In the genomic region with DNA sequence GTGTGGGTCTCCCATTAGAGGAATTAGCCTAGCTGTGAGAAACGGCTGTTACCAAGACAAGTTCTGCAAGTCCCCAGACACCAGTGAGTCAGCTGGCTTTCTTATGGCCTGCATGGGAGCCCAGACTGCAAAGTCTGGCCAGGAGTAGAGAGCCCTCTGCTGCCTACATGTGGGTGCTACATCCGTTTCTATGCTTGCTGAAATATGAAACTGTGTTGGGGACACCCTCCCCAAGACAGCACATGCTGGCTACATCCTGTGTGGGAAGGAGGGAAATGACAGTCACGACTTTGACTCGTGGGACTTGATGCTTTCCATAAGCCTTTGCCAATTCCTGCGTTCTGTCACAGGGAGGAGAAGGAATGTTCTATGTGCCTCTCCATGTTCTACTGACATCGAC, we compare ENCODE assay signal across 9 mouse cellular contexts. TPM values are rescaled to one million over a fixed set of nuclear protein-coding genes. Genes with fewer than 3 reads are reported as not detected.
DNase-seq lines count a peak whose midpoint lies in the region; ATAC-seq and TF ChIP-seq lines count a peak whose summit lies in the region.
"Had no signal": no experiment of that assay in that cellular context is flagged by ENCODE, and none has a peak within 500 bp of the region (broad histone marks: within the 10 kb centered on the region; RNA-seq: fewer than 3 reads in every experiment).

No protein-coding gene starts in this region.

- H3K4me1 ChIP-seq in stomach, postnatal 0 days (replicated peaks; ENCODE audit: control insufficient read depth, insufficient read depth), result no peaks in the 10 kb centered on the region

- ATAC-seq in CD4-positive, CD25-positive, alpha-beta regulatory T cell, adult 4 months, result no peak
- peak; percentile 73; the same call in 1 of the 2 replicates for ATAC-seq in megakaryocyte-erythroid progenitor cell, adult 5-6 weeks (replicated peaks; ENCODE audit: low FRiP score, low TSS enrichment, poor library complexity, severe bottlenecking)
- peak; percentile 42; the same call in 1 of the 2 replicates for ATAC-seq in stomach, postnatal 0 days (ENCODE audit: low FRiP score, low TSS enrichment)

- H3K27ac ChIP-seq in stomach, postnatal 0 days (replicated peaks), result no peak overlapping the region

- 33% methylated on average over 6 of the region's 6 CpGs for WGBS in stomach, postnatal 0 days

- no peak for TF ChIP-seq EP300 in stomach, postnatal 0 days (optimal IDR thresholded peaks at IDR 0.05)

- TF ChIP-seq CTCF in stomach, postnatal 0 days (IDR thresholded peaks at IDR 0.05; ENCODE audit: low read depth), result peak; percentile 75

- H3K9ac ChIP-seq in stomach, postnatal 0 days (ENCODE audit: low read length), result no peak overlapping the region

- H3K36me3 ChIP-seq in stomach, postnatal 0 days (ENCODE audit: control insufficient read depth, insufficient read depth, low read length), result no peaks in the 10 kb centered on the region

- H3K4me3 ChIP-seq in stomach, postnatal 0 days (ENCODE audit: low read depth, low read length), result no peak overlapping the region

- DNase-seq in CD4-positive, CD25-positive, alpha-beta regulatory T cell, adult 2 months (ENCODE audit: low read depth, low spot score), result peak; percentile 12
- DNase-seq in ES-CJ7 (ENCODE audit: low read depth, low spot score), result peak; percentile 18
- DNase-seq in cerebellum, postnatal 10 days, result peak; percentile 81
- DNase-seq in gastrocnemius, postnatal 25 days, result peak; percentile 30
- peak; percentile 73 for DNase-seq in layer of hippocampus, adult 11-12 months (ENCODE audit: low spot score)
- DNase-seq in stomach, postnatal 0 days (ENCODE audit: low spot score), result peak; percentile 40

- H3K9me3 ChIP-seq in stomach, postnatal 0 days (ENCODE audit: control insufficient read depth, low read length), result no peaks in the 10 kb centered on the region

- H3K4me2 ChIP-seq in stomach, postnatal 0 days (replicated peaks; ENCODE audit: low read depth), result no peak overlapping the region

- H3K27me3 ChIP-seq in stomach, postnatal 0 days (ENCODE audit: control insufficient read depth, insufficient read depth, low read length), result no peaks in the 10 kb centered on the region

RNA-seq across cellular contexts. Expression of a gene that starts 45.8 kb away (rescaled TPM):
- not detected for polyA plus RNA-seq in CD4-positive, CD25-positive, alpha-beta regulatory T cell, adult 4 months (2017; shearing (Covaris generic))
- not detected for total RNA-seq in gastrocnemius, postnatal 25 days (2021)
- not detected in 2 replicates for total RNA-seq in megakaryocyte-erythroid progenitor cell, adult 5-6 weeks (2014; fragmentation: Nextera tagmentation)
- total RNA-seq in megakaryocyte-erythroid progenitor cell, adult 5-6 weeks (2017), result not detected in 2 replicates
- polyA plus RNA-seq in stomach, postnatal 0 days (2015; fragmentation: Nextera tagmentation; extraction: Ambion mirVana), result not detected in 2 replicates
- polyA plus RNA-seq: heart, embryonic 14.5 days had no signal

Comparison
In these comparisons a context has a peak if more than half of its experiments do, and no peak if none do; other contexts are left out.
1. DNase-seq: peak in every context shown above with its lines; median percentile 81 in cerebellum, postnatal 10 days; 73 in layer of hippocampus, adult 11-12 months; 40 in stomach, postnatal 0 days; 30 in gastrocnemius, postnatal 25 days; 18 in ES-CJ7; 12 in CD4-positive, CD25-positive, alpha-beta regulatory T cell, adult 2 months.